Mouse (Mus musculus): ENCODE measurements at regions not wholly inside any gene's neighbourhood (a gene's known extent, or its start where the extent isn't known, plus 50 kb on each side); places are given as distances from the start of the nearest gene placed in this dataset.

- TF ChIP-seq CTCF (IDR thresholded peaks at IDR 0.05; ENCODE audit: low read depth) (no peak), EP300 (optimal IDR thresholded peaks at IDR 0.05) (no peak)
Observed at GRCm38 (mm10) chr9:5472012-5472411, 126.8 kb downstream of the Casp12 start.
